Mouse (Mus musculus): Measurements from ENCODE around the gene Sult1c2.

- TF ChIP-seq POLR2A (IDR thresholded peaks at IDR 0.05; ENCODE audit: borderline replicate concordance, extremely low read depth, low read depth, low read length), result no peak
- no peak for TF ChIP-seq CTCF (IDR thresholded peaks at IDR 0.05; ENCODE audit: insufficient read depth, low read length)
Measured at GRCm38 (mm10) chr17:53860548-53860947, 14.4 kb upstream of the Sult1c2 start.

All from lung, adult 2 months (tissue).